Mouse (Mus musculus) lung, adult 2 months (tissue): ENCODE measurements around the gene Nipal3. TPM values are rescaled to one million over a fixed set of nuclear protein-coding genes. Genes with fewer than 3 reads are reported as not detected.

Experiments used
- DNase-seq: peaks from one replicate; pipeline ENCODE4 v3.0.0; 2022
- H3K4me1 ChIP-seq: fragments of 200-500 bp; 2 replicates; pipeline ENCODE4 v1.6.1; 2011; ENCODE audit warnings: low read length; ENCODE audit not compliant: control insufficient read depth, insufficient read depth
- H3K4me3 ChIP-seq: fragments of 200-500 bp; replicated peaks from 2 replicates; pipeline ENCODE3; 2011; ENCODE audit warnings: low read depth, mild to moderate bottlenecking, control low read depth, low read length; ENCODE audit errors: extremely low read depth
- CTCF ChIP-seq: fragments of 200-500 bp; IDR thresholded peaks from 2 replicates; pipeline ENCODE4 v1.5.1; 2011; ENCODE audit warnings: mild to moderate bottlenecking, low read length, control low read depth; ENCODE audit not compliant: insufficient read depth
- POLR2A ChIP-seq: fragments of 200-500 bp; IDR thresholded peaks from 2 replicates; pipeline ENCODE4 v1.6.1; 2011; ENCODE audit warnings: low read depth, mild to moderate bottlenecking, control low read depth, low read length, borderline replicate concordance; ENCODE audit errors: extremely low read depth
- WGBS: fragments of 180-500 bp; shearing (Covaris S2); methylation state at CpG from one replicate; pipeline ENCODE4 v1.1.7; 2018; 5-methylcytosine and 5-hydroxymethylcytosine counted together
- polyA plus RNA-seq: library from polyadenylated mRNA; depleted of rRNA; stranded (reverse); fragments of >200 nt; gene quantifications from 2 replicates; pipeline ENCODE4 v1.2.3, GENCODE M21; 2012

Nipal3 gene
- polyA plus RNA-seq, 1 experiment: 84.6 TPM

DNA sequence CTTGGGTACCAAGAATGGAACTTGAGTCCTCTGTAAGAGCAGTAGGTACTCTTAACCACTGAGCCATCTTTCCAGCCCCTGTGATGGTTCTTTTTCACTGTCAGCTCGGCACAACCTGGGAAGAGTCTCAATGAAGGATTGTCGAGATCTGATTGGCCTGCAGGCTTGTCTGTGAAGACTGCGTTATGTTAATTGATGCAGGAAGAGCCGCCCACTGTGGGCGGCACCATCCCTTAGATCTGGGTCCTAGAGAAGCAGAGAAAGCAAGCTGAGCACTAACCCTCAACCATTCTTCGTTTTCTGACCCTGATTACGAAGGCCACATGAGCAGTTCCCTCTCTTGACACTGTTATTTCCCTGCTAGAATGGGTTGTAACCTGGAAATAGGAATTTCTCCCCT is 5.6 kb downstream of the Nipal3 start:
- no peak overlapping the region for H3K4me3 ChIP-seq
- WGBS: 91% methylated on average over 7 of the region's 7 CpGs
- H3K4me1 ChIP-seq: peaks cover 5% of the 10 kb centered on the region; the same call in 1 of the 2 replicates
- no peak for DNase-seq
- no peak for TF ChIP-seq POLR2A
- TF ChIP-seq CTCF: no peak

DNA sequence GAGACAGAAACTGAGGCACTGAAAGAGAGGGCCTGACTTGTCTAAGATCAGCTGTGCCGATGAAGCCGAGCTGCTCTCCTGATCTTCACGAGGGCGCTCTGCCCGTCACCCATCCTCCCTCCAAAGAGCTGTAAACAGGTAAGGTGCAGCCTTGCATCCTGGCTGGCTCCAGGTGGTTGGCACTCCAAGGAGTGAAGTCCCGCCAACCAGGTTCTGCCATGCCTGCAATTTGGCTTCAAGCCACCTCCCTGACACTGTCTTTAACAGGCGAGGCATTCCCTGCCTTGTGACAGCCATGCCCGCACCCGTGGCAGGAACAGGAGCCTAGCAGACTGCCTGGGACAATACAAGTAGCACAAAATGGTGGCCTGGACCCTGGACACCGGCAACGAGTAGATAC is 8.5 kb downstream of the Nipal3 start:
- Histone ChIP-seq H3K4me3 (no peak overlapping the region), H3K4me1 (no peaks in the 10 kb centered on the region; the same call in 1 of the 2 replicates)
- WGBS: 83% methylated on average over 11 of the region's 11 CpGs
- TF ChIP-seq CTCF (no peak), POLR2A (no peak)
- no peak for DNase-seq

DNA sequence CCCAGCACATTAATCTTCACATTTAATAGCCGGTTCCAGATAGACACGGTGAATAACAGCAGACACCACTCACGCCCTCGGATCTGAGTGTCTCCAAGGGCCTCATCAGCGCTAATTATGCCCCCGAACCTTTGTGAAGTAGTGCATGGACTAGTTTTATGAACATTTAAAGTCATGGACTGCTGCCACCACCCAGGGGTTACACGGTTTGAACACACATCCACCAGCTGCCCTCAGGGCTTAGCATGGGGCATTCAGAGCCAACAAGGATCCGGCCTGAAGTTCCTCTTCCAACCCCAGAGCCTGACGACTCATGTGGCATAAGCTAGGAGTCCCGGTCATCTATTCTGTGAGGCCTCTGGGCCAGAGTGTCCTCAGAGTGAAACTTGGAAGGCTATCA is 9.8 kb downstream of the Nipal3 start:
- no peak for TF ChIP-seq POLR2A
- no peak for TF ChIP-seq CTCF
- WGBS: 61% methylated on average over 10 of the region's 10 CpGs
- no peaks in the 10 kb centered on the region; the same call in 1 of the 2 replicates for H3K4me1 ChIP-seq

DNA sequence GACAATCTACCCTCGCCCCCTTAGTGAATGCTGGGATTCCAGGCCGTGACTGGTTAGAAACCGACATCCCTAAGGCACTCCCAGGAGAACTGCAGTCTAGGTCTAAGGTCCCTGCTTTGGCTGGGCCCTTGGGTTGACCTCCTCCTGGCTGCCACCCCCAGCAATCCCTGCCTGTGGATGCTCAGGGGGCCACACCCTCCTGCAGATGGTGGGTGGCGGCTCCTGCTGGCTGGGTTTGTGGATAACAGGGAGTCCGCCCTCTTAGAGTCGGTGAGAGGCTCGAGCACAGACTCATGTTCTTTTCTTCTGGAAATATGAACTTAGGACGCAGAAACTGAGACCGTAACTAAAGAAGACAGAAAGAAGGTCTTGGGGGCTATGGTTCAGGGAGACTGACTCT is 14.5 kb downstream of the Nipal3 start:
- no peak for TF ChIP-seq CTCF
- no peak for TF ChIP-seq POLR2A
- 79% methylated on average over 9 of the region's 9 CpGs for WGBS
- H3K4me1 ChIP-seq: no peaks in the 10 kb centered on the region; the same call in 1 of the 2 replicates
- no peak for DNase-seq
- no peak overlapping the region for H3K4me3 ChIP-seq

More for the DNA sequence above, 9.8 kb downstream of the Nipal3 start:
- no peak overlapping the region for H3K4me3 ChIP-seq
- no peak for DNase-seq

DNA sequence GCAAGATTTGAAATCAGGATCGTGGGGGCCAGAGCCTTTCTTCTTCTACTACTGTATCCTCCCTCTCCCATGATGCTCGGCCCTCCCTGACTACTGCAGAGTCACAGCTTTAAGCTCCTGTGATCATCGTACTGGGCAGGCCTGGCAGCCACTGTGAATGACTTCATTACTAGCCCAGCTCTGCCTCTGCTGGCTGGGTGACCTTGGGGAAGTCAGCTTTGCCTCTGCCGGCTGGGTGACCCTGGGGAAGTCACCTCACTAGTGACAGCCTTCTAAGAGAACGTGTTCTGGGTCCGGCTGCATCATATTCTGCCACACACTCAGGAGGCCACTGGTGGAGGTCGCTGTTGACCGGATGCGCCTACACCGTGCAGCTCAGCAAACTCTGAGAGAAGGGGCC is 17.0 kb downstream of the Nipal3 start:
- TF ChIP-seq POLR2A (no peak), CTCF (no peak)
- WGBS: 83% methylated on average over 10 of the region's 10 CpGs
- Histone ChIP-seq H3K4me1 (no peaks in the 10 kb centered on the region), H3K4me3 (no peak overlapping the region)
- no peak for DNase-seq

DNA sequence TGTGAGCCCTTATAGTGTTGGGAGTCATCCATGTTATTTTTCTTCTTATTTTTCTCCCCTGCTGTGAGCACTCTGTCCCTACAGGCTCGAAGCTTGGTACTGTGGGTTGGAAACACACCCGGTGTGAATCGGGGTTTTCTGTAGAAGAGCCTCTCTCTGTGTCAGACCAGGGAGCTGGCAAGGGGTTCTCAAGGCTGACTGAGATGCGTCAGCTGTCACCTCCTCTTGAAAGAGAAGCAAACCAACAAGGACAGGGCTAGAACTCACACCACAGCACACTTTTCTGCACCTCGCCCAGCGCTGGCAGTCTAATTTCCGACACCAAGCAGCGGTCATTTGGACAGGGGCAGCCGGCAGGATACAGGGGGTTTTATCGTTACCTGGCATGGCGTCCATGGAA is 31.4 kb downstream of the Nipal3 start:
- Histone ChIP-seq H3K4me1 (no peaks in the 10 kb centered on the region), H3K4me3 (no peak overlapping the region)
- TF ChIP-seq POLR2A (no peak), CTCF (no peak)
- DNase-seq: no peak
- 94% methylated on average over 11 of the region's 11 CpGs for WGBS

DNA sequence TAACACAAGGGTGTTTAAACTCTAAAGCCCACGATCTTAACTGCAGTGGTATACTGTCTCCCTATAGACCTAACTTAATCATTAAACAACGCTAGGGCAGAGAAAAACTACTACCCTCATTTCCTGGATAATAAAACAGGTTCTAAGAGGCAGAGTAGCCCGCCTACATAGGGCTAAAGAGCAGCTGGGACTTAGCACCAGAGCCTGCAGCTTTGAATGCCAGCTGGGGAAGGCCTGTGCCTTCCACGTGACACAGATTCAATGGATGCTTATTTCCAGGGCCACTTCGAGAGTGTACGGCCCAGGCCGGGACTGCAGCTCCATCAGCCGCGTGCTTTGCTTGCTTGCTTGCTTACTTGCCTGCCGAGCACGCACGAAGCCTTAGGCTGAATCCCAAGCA is 41.3 kb downstream of the Nipal3 start:
- Histone ChIP-seq H3K4me3 (no peak overlapping the region), H3K4me1 (peaks cover 14% of the 10 kb centered on the region)
- TF ChIP-seq POLR2A: no peak
- no peak for TF ChIP-seq CTCF
- 43% methylated on average over 12 of the region's 12 CpGs for WGBS
- DNase-seq: no peak

DNA sequence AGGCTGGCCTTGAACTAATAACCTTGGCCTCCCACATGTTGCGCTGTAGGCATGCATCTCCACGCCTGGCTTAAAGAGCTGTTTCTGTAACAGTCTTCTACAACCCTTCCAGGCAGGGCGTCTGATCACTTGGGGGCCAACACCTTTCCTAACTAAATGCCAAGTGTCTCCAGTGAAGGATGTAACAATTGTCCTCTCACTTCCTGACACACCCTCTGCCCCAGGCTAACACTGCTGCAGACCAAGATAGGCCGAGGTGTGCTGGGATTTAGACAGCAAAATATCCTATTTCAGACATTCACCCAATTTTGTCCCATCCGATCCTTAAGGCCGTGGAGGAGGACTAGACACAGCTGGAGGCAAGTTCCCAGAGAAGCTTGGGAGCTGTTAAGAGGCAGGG is 41.7 kb downstream of the Nipal3 start:
- Histone ChIP-seq H3K4me3 (no peak overlapping the region), H3K4me1 (peaks cover 14% of the 10 kb centered on the region)
- TF ChIP-seq POLR2A (no peak), CTCF (no peak)
- 42% methylated on average over 6 of the region's 6 CpGs for WGBS
- DNase-seq: no peak

DNA sequence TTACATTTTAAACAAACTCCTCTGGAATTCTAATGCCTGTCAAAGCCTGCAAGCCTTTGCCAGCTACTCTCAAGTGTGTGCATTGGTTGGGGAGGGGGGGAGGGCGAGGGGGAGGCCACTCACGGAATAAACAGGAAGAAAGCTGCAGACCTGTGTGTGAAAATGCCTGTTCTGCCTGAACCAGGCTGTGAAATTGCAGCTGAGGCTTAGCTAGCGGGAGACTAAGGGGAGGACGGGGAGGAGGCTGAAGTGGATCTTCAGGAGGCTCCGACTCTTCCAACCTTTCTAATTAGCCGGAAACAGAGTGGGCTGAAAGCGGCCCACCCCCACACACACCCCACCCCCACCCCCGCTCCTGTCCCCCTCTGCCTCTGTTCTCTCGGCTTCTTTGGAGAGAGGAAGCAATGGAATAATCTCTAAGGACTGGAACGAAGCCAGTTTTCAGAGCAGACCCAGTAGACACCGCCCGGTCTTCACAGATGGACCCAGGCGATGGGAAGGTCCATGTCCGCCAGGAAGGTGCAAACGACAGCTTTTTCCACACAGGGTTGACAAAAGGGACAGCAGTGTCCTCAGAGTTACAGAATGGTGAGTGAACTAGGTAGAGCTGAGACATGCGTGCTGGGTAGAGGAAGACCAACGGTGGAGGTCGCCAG is 43.4 kb downstream of the Nipal3 start:
- no peak for DNase-seq
- 32% methylated on average over 18 of the region's 18 CpGs for WGBS
- no peak for TF ChIP-seq POLR2A
- TF ChIP-seq CTCF: no peak
- Histone ChIP-seq H3K4me1 (peaks cover 14% of the 10 kb centered on the region), H3K4me3 (no peak overlapping the region)

DNA sequence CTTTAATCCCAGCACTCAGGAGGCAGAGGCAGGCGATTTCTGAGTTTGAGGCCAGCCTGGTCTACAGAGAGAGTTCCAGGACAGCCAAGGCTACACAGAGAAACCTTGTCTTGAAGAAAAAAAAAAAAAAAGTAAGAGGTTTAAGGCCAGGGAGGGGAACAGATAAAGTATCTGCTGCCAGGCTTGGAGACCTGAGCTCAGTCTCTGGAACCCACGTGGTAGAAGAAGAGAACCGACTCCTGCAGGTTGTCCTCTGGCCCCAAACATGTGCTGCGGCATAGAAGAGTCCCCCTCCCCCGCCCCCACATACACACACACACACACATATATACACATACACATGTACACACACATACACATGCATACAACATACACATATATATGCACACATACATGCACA is 52.4 kb downstream of the Nipal3 start:
- 71% methylated on average over 5 of the region's 5 CpGs for whole genome bisulfite sequencing
- H3K4me3 ChIP-seq: no peak overlapping the region
- peaks cover 2% of the 10 kb centered on the region; the same call in 1 of the 2 replicates for H3K4me1 ChIP-seq
- no peak for DNase-seq
- no peak for TF ChIP-seq CTCF
- TF ChIP-seq POLR2A: no peak
